Comparison of ENCODE assay signal across 8 mouse cellular contexts in genomic region chr17:23644613-23645495, GRCm38 (mm10). TPM values are rescaled to one million over a fixed set of nuclear protein-coding genes. Genes with fewer than 3 reads are reported as not detected.
DNase-seq lines count a peak whose midpoint lies in the region; ATAC-seq and TF ChIP-seq lines count a peak whose summit lies in the region.

Mmp25 (minus strand) TSS chr17:23645277.

- no peak for DNase-seq in liver, adult 2 months (ENCODE audit: extremely low read depth, low read depth, low spot score)
- DNase-seq in liver = no peak
- DNase-seq in embryonic facial prominence, embryonic 14.5 days (ENCODE audit: low spot score) = peak; percentile 17
- DNase-seq in urinary bladder, adult 2 months (ENCODE audit: low spot score) = no peak
- DNase-seq in gastrocnemius, postnatal 14 days = no peak
- no peak for DNase-seq in layer of hippocampus, adult 18-20 months (ENCODE audit: low spot score in 2 of 2)

- intact Hi-C loops in gastrocnemius, postnatal 14 days (cut with DNase I; ENCODE audit: low total_unique reads) = no loop called here

- no peaks in the 10 kb centered on the region for H3K79me2 ChIP-seq in liver, adult 2 months (ENCODE audit: control insufficient read depth, insufficient read depth, low read length)

- H3K9me3 ChIP-seq in embryonic facial prominence, embryonic 14.5 days (ENCODE audit: control insufficient read depth, low read length) = 0 out of 2 replicates have a peak, but pooled peaks cover 5% of the 10 kb centered on the region
- H3K9me3 ChIP-seq in intestine, postnatal 0 days (ENCODE audit: control insufficient read depth) = no peaks in the 10 kb centered on the region
- H3K9me3 ChIP-seq in midbrain, embryonic 16.5 days (replicated peaks; ENCODE audit: control insufficient read depth, low read length, poor library complexity, severe bottlenecking) = no peaks in the 10 kb centered on the region

- H3K4me2 ChIP-seq in embryonic facial prominence, embryonic 14.5 days (ENCODE audit: low read depth, low read length) = peak within 1 kb of the TSS; percentile 83
- peak within 1 kb of the TSS; percentile 78 for H3K4me2 ChIP-seq in intestine, postnatal 0 days (replicated peaks; ENCODE audit: low read depth)
- peak within 1 kb of the TSS; percentile 69 for H3K4me2 ChIP-seq in midbrain, embryonic 16.5 days (ENCODE audit: low read length)

- ATAC-seq in embryonic facial prominence, embryonic 14.5 days (ENCODE audit: low read depth) = peak; percentile 33; the same call in 1 of the 2 replicates
- no peak for ATAC-seq in intestine, postnatal 0 days
- ATAC-seq in midbrain, embryonic 16.5 days = no peak

- no peaks in the 10 kb centered on the region for H3K36me3 ChIP-seq in liver, adult 2 months (ENCODE audit: control insufficient read depth, insufficient read depth, low read length)
- no peaks in the 10 kb centered on the region for H3K36me3 ChIP-seq in embryonic facial prominence, embryonic 14.5 days (ENCODE audit: control insufficient read depth, insufficient read depth, low read length)
- H3K36me3 ChIP-seq in intestine, postnatal 0 days (ENCODE audit: control insufficient read depth, insufficient read depth) = no peaks in the 10 kb centered on the region
- no peaks in the 10 kb centered on the region for H3K36me3 ChIP-seq in midbrain, embryonic 16.5 days (ENCODE audit: control insufficient read depth, insufficient read depth, low read length)

- peak within 1 kb of the TSS; percentile 28; the same call in 1 of the 2 replicates for H3K9ac ChIP-seq in liver, adult 2 months (ENCODE audit: low read depth, low read length)
- peak within 1 kb of the TSS; percentile 59 for H3K9ac ChIP-seq in embryonic facial prominence, embryonic 14.5 days (ENCODE audit: low read depth, low read length)
- H3K9ac ChIP-seq in intestine, postnatal 0 days (ENCODE audit: low read depth, low read length) = peak within 1 kb of the TSS; percentile 40
- peak within 1 kb of the TSS; percentile 53 for H3K9ac ChIP-seq in midbrain, embryonic 16.5 days (ENCODE audit: low read depth, low read length)

- no peak for TF ChIP-seq POLR2A in liver, adult 2 months (IDR thresholded peaks at IDR 0.05; ENCODE audit: extremely low read depth, insufficient read depth, low read length)

- H3K27ac ChIP-seq in liver, adult 2 months (replicated peaks; ENCODE audit: insufficient read depth, low read depth, low read length) = no peak within 1 kb of the TSS
- H3K27ac ChIP-seq in embryonic facial prominence, embryonic 14.5 days (replicated peaks; ENCODE audit: low read depth, low read length) = no peak within 1 kb of the TSS
- no peak within 1 kb of the TSS for H3K27ac ChIP-seq in intestine, postnatal 0 days (ENCODE audit: low read depth, low read length)
- H3K27ac ChIP-seq in midbrain, embryonic 16.5 days (ENCODE audit: low read length) = no peak within 1 kb of the TSS

- peak within 1 kb of the TSS; percentile 50; the same call in 1 of the 2 replicates for H3K4me3 ChIP-seq in liver, adult 2 months (ENCODE audit: insufficient read depth, low read depth, low read length)
- H3K4me3 ChIP-seq in embryonic facial prominence, embryonic 14.5 days (ENCODE audit: low read depth, low read length) = peak within 1 kb of the TSS; percentile 46
- H3K4me3 ChIP-seq in intestine, postnatal 0 days (ENCODE audit: low read depth, low read length) = peak within 1 kb of the TSS; percentile 47
- peak within 1 kb of the TSS; percentile 42 for H3K4me3 ChIP-seq in midbrain, embryonic 16.5 days (ENCODE audit: low read depth, low read length)

- TF ChIP-seq CTCF in liver, adult 2 months (IDR thresholded peaks at IDR 0.05; ENCODE audit: low read depth, low read length) = no peak
- no peak for TF ChIP-seq CTCF in intestine, postnatal 0 days (IDR thresholded peaks at IDR 0.05; ENCODE audit: low read depth)

- WGBS in liver, adult 2 months = 2% methylated on average over 58 of the region's 58 CpGs
- under 1% methylated on average over 48 of the region's 58 CpGs for WGBS in embryonic facial prominence, embryonic 14.5 days
- 1% methylated on average over 58 of the region's 58 CpGs for WGBS in intestine, postnatal 0 days
- under 1% methylated on average over 58 of the region's 58 CpGs for WGBS in midbrain, embryonic 16.5 days

- peaks cover 13% of the 10 kb centered on the region for H3K27me3 ChIP-seq in liver, adult 2 months (ENCODE audit: control insufficient read depth, insufficient read depth, low read length)
- H3K27me3 ChIP-seq in embryonic facial prominence, embryonic 14.5 days (replicated peaks; ENCODE audit: control insufficient read depth, insufficient read depth, low read length) = peaks cover 33% of the 10 kb centered on the region
- peaks cover 10% of the 10 kb centered on the region; the same call in 1 of the 2 replicates for H3K27me3 ChIP-seq in intestine, postnatal 0 days (replicated peaks; ENCODE audit: control insufficient read depth, insufficient read depth, low read length)
- peaks cover 22% of the 10 kb centered on the region for H3K27me3 ChIP-seq in midbrain, embryonic 16.5 days (ENCODE audit: control insufficient read depth, insufficient read depth, low read depth, low read length)

- peaks cover 2% of the 10 kb centered on the region; the same call in 1 of the 2 replicates for H3K4me1 ChIP-seq in liver, adult 2 months (ENCODE audit: control insufficient read depth, insufficient read depth, low read length)
- H3K4me1 ChIP-seq in embryonic facial prominence, embryonic 14.5 days (ENCODE audit: control insufficient read depth, insufficient read depth, low read length) = 0 out of 2 replicates have a peak, but pooled peaks cover 3% of the 10 kb centered on the region
- no peaks in the 10 kb centered on the region for H3K4me1 ChIP-seq in intestine, postnatal 0 days (replicated peaks; ENCODE audit: control insufficient read depth, insufficient read depth, low read length)
- H3K4me1 ChIP-seq in midbrain, embryonic 16.5 days (ENCODE audit: control insufficient read depth, insufficient read depth, low read length) = peaks cover 6% of the 10 kb centered on the region

RNA-seq across cellular contexts. Expression of gene Mmp25, which starts in this region (rescaled TPM):
- total RNA-seq in liver, adult 2 months (2014; rRNA removed) = under 0.01 TPM in 1 of 2 replicates, not detected in the other
- polyA plus RNA-seq in liver, adult 2 months (2012; rRNA removed) = 0.06 and 0.10 TPM in 2 replicates
- polyA plus RNA-seq in embryonic facial prominence, embryonic 14.5 days (2014; fragmentation: Nextera tagmentation; extraction: Ambion mirVana) = 0.90 and 1.4 TPM in 2 replicates
- polyA plus RNA-seq in intestine, postnatal 0 days (2015; fragmentation: Nextera tagmentation; extraction: Ambion mirVana) = 0.13 and 0.16 TPM in 2 replicates
- polyA plus RNA-seq in midbrain, embryonic 16.5 days (2015; fragmentation: Nextera tagmentation; extraction: Ambion mirVana) = 0.94 and 1.6 TPM in 2 replicates
- 0.22 and 0.29 TPM in 2 replicates for polyA plus RNA-seq in urinary bladder, adult 2 months (2012; rRNA removed)
- under 1 TPM; 0.20 to 0.27 TPM for total RNA-seq in gastrocnemius, postnatal 14 days (2021)
- under 1 TPM in 1 of 2 experiments, not detected in 1; 0.10 TPM for total RNA-seq in layer of hippocampus, adult 18-20 months (2021)
